Mouse (Mus musculus) skeletal muscle tissue, adult 2 months (tissue): ENCODE measurements at regions not wholly inside any gene's neighbourhood (a gene's known extent, or its start where the extent isn't known, plus 50 kb on each side); places are given as distances from the start of the nearest gene placed in this dataset.

ENCODE experiments used
- DNase-seq: peaks from one replicate; pipeline ENCODE4 v3.0.0-alpha.2; 2012; ENCODE audit warnings: low read depth, low spot score

DNA sequence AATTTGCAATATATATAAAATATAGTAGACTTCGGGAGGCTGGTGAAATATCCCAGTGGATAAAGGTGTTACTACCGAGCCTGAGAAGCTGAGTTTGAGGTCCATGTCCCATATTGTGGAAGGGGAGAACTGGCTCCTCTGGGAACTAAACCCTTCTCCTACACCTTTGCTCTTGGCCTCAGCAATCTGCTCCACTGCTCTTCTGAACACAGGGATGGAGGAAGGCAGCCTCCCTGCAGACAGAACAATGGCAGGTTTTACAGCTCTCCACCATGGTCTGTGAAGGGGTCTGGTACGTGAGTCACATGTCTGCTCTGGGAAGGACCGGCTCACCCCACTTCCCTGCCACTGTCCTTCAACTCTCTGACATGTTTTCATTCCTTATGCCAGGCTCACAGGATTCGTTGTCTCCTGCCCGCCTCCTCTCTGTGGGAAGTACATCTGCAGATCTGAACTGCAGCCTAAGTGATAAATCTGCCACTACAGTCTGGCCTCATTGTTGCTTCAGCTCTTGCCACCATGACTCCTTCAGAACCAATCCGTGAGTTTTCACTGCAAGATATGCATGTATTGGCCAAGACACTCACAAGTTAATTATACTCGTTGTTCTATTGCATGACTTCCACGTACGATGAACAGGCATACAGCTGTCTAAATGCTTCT lies 220.0 kb upstream of the Gm9767 start:
- no peak for DNase-seq

DNA sequence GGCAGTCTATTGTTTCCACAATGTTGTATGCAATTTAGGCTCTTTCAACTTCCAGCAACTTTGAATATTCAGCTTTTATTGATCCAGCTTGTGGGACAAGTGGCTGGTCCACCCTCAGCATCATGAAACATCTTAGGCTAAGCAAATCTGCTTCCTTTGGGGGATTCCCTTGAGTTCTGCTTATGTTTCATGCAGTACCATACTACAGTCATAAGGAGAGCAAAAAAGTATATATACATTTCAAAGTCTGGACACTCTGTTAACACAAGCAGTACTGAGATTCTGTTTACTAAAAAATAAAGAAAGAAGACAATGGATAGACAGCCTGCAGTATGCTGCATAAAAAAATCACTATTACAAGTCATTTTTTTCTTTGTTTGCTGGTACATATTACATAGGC lies 233.7 kb upstream of the Gm9767 start:
- DNase-seq = no peak

DNA sequence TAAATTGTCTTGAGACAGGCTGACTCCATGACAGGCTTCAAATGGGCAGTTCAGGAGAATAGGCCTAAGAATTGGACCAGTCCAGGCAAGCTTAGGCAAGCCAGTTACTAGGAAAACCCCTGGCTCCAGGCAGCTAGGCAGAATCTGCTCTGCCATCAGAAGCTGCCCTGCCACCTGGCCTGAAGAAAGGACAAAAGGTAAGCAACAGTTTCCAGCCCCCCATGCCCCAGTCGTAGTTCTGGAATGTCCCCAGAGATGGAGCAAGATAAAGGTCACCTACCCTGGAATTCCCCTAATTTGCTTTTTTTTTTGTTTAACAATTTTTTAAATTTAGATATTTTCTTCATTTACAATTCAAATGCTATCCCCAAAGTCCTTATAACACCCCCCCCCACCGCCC lies 248.8 kb upstream of the Gm9767 start:
- DNase-seq = no peak

DNA sequence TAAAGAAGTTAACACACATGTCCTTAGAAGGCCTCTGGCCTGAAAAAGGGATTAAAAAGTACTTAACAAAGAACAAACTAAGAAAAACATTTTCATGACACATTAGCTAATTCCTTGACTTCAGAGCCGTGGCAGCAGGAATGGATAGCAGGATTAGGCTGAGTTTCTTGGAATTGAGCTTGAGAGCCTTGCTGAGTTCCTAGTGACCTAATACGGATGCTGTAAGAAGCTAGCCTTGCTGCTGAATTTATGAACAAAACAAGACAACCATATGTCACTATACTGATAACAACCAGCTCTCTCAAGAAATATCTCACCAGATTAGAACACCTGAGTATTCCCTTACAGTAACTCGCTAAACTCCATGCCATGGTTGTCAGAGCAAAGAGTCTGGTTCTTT lies 268.2 kb upstream of the Smlr1 start:
- no peak for DNase-seq

DNA sequence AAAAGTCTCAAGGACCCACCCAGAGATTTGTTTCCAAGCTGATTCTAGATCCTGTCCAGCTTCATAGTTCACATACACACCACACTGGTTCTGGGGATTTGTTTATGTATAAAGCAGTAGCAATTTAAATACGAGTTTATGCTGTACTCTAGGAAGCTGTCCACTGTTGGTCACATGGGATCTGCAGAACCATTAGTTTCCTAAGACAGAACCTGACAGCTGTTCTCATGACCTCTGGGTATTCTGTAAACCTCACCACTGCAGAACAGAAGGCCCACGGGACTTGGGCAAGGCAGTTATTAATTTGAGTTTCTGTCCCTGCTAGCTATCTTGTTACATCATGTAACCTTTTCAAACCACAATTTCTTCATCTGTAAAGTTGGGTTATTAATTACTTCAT lies 265.4 kb upstream of the Smlr1 start:
- no peak for DNase-seq

DNA sequence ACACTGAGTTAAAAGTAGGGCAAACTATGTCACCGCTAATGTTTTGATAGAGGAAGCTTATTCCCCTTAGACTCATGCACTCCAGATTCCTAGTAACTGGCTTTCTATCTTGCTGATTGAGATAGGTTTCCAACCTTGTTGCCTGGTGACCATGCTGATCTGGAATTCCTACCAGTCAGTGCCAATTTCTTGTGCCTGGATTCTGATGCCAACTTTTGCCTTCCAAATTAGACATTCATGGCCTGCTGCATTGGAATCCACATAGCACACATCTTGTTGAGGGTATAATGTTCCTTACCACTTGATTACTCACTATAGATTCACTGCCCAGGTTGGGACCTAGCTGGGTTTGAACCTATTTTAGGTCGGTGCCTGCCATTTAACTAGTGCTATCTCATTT lies 262.8 kb upstream of the Smlr1 start:
- no peak for DNase-seq

DNA sequence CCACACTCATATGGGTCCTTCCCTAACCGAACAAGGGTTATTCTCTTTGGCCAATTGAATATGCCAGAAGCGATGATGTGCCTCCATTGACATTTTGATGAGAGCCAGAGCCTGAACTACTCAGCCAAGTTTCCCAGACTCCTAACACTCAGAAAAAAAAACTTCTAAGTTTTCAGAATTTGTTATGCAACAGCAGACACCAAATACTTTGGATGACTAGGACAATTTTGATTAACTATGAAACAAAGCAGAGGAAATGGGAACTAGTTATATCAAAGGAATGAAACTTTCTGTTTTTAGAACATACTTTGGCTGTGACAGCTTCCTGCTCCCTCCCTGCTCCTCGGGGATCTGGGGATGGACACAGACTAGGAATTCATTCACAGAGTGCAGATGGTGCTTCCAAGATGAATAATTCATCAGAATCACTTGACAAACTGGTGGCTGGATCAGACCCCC lies 254.3 kb upstream of the Smlr1 start:
- DNase-seq = peak; percentile 25

DNA sequence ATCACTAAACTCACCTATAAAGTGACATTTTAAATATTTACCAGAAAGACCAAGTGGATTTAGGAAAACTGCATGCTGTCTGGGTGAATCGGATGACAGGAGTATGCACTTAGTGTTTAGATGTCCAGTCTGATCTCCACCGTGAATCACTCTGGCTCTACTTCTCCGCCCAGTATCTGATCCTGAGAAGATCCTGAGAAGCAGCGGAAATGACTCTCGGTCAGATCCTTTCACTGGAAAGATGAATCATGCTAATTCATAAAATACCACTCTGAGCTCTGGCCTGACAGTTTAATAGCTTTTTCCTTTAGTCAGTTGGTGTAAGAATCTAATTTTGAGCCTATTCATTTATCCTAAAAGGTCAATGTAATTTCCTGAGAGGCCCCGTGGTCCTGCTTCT lies 252.6 kb upstream of the Smlr1 start:
- no peak for DNase-seq

DNA sequence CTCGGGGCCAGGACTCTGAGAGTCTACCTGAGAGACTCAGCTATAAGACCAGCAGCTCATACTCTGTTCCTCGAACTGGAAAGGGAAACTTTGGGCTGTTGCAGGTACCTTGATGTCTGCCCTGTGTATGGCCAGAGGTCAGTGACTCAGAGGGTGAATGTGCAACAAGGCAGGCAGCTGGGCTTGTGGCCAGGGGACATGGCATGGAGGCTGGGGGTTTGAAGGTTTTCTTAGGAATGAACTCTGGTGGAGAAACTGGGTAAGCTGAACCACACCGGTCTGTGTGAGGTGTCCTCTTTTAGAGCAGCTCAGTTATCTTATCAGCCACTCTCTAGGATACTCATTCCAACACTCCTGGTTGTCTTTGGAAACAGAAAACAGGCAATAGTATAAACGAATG lies 251.9 kb upstream of the Smlr1 start:
- no peak for DNase-seq

DNA sequence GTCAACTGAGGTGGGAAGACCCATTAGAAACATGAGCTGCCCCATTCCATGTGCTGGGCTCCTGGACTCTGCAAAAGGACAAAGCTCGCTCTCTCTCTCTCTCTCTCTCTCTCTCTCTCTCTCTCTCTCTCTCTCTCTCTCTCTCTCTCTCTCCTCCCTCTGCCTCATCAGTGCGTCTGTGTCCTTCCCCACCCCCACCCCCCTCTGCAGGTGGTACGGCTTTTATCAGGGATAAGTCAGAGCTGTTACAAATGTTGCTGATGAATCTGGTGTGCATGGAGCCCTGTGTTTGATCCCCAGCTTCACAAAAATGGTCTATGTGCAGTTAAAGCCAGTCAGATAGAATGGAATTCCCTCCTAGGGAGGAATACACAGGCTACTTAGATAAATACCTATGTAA lies 247.8 kb upstream of the Smlr1 start:
- no peak for DNase-seq

DNA sequence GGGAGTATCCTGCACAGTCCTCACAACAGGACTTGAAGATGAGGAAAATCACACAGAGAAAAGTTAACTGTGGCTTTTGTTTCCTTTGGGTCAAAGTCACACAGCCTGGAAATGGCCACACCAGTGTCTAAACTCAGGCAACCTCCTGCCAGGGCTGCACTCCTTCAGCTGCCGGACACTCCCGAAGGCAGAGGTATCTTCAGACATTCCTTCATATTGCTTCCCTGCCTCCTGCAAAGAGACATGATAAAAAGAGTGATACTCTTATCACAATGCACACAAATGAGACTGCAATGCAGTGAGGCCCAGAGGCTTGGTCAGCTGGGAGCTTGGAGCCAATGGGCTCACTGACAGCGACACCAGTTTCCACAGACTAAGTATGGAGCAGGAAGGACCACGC lies 243.4 kb upstream of the Smlr1 start:
- no peak for DNase-seq

DNA sequence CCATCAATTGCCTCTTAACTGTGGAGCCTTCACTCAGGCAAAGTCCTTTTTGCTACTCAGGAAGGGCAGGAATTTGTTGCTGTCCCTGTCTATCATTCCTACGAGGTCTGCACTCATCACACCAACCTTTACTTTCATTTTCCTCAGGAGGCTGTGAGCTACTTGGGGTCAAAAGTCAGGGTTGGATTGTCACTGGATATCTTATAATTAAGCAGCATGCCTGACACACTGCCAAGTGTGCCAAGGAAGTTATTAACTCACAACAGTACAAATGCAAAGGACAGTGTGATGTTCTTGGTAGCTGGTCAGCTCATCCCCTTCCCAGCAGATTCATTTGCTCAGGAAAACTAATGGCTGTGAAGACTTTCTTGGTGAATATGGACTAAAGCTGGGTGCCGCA lies 241.7 kb upstream of the Smlr1 start:
- no peak for DNase-seq

DNA sequence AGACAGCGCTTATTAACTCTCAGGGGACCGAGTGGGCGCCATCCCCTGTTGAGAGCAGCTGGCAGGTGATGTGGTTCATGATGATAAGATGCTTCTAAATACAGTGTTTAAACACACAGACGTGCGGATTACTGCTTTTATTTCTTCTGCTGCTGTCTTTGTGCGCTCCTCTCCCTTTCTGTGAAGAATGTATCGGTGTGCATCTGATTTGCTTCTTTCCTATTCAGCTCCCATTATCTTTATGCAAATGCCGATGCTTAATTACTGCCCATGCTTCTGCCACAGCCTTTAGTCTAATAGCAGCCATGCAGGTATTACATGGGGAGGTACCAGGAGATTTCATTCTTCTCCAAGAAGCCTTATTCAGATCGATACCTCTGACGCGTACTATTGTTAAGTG lies 240.6 kb upstream of the Smlr1 start:
- no peak for DNase-seq

DNA sequence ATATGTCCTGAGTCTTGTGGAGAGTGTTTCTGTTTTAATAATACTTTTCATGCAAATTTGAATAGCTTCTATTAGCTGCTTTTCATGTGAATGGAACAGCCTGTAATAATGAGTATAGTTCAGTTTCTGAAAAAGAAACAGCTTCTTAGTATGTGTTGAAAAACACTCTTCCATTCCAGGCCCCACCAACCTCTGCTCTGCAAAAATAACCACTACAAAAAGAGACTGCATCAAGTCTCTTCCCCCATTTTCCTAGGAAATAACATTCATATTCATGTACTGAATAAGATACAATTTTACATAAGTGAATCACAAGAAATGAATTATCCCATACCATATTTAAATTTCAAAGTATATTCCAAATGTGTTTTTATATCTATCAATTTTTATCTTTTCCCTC lies 234.0 kb upstream of the Smlr1 start:
- DNase-seq = no peak

DNA sequence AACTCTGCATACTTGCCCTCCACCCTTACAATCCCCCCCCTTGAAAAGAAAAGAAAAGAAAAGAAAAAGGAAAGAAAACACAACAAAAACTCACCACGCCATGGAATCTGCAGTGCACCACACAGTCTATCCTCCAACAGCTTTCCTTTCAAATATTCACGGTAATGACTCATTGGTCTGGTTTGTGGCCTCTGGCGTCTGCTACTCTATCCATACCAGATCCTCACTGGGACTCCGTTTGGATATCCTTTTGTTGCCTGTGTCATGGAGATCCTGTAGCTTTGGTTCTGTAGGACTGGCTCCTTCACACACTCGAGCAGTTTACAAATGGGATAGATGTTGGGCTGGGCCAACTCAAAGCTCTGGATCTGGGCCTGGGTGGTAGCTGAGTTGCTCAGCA lies 232.4 kb upstream of the Smlr1 start:
- no peak for DNase-seq

DNA sequence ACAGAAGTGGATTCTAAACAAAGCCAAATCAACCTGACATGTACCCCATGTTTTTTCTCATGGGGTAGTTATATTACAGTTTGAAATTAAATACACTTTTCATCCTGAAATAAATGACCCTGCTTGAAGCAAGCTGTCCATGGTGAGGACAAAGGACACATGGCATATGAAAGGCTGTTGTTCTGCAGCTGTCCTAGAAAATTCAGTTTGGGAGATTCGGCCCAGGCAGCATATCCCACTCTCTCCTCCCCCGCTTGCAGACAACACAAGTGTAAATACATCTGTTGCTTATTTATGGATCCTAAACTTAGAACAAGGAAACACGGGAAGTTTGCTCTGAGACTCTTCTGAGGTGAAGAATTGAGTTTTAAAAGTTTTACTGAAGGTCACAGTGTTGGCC lies 218.2 kb upstream of the Smlr1 start:
- no peak for DNase-seq

DNA sequence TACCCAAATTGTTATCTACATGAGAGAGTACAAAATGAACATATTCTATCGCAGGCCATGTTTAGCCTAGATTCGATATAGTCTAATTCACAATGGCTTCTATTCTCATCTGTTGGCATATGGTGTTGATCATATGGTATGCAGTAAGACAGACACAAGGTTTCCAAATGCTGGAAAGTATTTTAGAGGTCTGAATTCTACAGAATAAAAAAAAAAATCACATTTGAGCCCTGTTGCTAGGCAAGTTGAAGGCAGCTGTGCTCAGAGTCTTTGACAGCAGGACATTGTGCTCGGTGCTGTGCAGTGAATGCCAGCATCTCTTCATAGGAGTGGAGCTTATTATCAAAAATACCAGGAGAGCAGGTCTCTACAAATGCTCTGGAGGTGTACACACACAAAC lies 206.6 kb upstream of the Smlr1 start:
- DNase-seq = no peak

DNA sequence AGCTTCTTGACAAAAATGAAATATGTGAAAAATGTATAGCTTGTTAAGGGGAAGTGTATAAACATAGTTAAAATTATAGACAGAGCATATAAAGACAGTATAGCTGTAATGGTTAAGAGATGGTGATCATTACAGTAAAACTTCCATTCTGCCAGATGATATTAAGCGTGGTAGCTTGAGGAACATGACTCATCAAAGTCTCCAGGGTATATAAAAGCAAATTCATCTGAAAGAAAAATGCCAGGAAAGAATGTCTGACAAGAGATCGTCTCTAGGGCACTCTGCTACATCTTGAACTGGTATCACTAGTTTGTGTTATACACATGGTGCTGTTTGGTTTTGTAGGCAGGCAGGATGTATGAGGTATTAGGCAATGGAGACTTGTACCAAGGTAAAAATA lies 204.9 kb upstream of the Smlr1 start:
- DNase-seq = no peak

DNA sequence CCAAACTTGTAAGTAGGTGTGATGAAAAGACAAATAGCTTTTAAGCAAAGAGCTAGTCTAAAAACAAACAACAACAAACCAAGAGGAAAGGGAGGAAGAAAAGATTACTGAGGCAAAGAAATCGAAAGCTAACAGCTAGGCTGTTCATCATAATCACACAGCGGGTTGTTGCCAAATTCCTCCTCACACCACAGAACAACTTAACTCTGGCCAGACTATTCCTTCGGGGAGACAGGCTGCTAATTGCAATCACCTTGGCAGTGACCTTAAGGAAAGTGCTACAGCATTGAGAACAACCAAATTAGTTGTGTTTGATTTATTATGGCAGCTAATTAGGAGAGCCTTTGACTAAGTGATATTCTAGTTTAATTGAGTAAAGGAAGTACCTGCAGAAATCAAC lies 194.4 kb upstream of the Smlr1 start:
- DNase-seq = no peak

DNA sequence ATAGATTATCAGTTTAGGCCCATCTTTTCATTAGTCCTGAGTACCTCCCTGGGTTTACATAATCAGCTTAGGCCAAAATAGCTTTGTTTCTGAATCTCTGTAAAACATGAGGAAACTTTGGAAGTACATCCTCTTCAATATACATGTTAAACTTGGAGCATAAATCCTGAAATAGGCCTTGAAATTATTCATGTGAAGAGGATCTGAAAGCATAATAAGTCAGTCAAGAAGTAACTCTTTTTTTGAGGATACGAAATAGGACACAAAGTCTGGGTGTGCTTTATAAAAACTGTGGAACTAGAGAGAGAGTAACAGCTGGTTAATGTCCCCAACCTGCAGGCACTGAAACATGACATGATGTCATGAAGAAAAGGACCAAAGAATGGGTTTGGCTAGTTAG lies 187.9 kb upstream of the Smlr1 start:
- no peak for DNase-seq

DNA sequence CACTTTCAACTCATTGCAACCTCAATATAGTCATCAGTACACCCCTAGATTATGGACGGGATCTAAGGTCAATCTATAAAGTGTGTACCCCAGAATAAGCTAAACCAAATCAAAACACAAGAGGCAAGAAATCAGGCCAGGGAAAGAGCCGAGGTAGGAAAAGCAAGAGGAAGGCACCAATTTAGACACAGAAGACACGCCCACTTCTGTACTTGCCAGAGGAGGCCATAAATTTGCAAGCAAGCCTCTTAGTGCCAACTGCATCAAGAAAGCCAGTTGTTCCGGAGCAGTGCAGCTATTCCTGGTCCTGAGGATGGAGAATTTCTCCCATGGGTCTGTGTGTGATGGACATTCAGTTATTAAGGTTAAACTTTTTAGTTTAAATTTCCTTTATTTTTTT lies 179.7 kb upstream of the Smlr1 start:
- peak; percentile 18 for DNase-seq

DNA sequence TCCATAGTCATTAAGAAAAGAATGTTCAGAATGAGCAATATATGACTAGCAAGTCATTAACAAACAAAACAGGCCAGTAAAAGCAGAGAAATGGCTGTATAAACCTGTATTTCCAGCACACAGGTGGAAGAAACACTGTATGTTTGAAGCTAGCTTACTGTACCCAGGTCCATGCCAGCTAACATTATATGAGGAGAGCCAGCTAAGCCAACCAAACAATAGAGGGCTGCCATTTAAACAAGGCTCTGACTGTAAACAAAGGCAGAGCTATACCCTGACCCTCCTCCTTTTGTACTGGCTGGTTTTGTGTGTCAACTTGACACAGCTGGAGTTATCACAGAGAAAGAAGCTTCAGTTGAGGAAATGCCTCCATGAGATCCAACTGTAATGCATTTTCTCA lies 178.6 kb upstream of the Smlr1 start:
- no peak for DNase-seq

DNA sequence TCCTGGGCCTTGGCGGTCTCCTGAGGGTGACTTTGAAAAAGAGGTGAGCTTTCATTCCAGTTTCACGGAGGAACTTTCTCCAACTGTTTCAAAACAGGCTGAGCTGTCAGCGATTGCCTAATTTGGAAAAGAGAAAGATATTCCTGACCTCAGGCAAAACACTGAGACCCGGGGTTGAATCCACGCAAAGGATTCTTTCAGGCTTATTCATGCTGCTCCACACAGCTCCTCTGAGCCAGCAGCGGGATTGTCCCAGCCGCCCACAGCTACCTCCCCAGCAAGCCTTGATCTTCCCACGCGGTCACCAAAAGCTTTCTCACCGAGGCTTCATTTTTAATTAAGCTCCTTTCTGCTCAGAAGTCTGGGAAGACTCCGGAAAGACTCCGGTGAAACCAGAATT lies 178.0 kb upstream of the Smlr1 start:
- no peak for DNase-seq

DNA sequence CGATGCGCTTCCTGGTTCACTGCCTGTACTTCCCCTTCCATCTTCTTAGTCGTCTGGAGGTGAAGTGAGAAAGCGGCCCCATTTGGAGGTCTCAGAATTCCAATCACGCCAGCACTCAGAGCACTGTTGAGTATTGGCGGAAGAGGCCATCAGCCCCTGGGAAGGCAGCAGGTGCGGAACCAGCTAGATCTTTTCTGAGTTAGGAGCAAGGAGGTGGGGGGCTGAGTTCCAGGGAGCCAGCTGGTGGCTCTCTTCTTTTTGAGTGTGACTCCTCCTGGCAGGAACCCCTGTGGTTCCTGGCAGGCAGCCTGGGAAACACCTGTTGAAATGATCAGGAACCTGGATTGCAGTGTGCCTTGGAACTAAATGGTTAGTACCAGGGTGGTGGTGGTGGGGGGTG lies 171.9 kb upstream of the Smlr1 start:
- DNase-seq = peak; percentile 48
